Comparison of ENCODE assay signal across 8 mouse cellular contexts in genomic region chr11:117317429-117318101, GRCm38 (mm10).
DNase-seq lines count a peak whose midpoint lies in the region; ATAC-seq and TF ChIP-seq lines count a peak whose summit lies in the region.

No protein-coding gene starts in this region.

- ATAC-seq in embryonic facial prominence, embryonic 11.5 days (replicated peaks; ENCODE audit: insufficient number of reproducible peaks, low FRiP score, low TSS enrichment, low read depth) = peak; percentile 24; the same call in 1 of the 2 replicates
- 0 out of 2 replicates have a peak, but pooled peaks have one; percentile 6 for ATAC-seq in liver, postnatal 0 days
- no peak for ATAC-seq in stomach, embryonic 15.5 days (ENCODE audit: insufficient read depth, low FRiP score, low read depth)

- DNase-seq in frontal cortex, postnatal 36 days (ENCODE audit: low spot score in 2 of 2) = peak; percentile 19 to 48
- no peak for DNase-seq in frontal cortex, adult 2 months (ENCODE audit: extremely low spot score in 1 of 2, low spot score in 1 of 2)
- peak; percentile 81 for DNase-seq in 3134 (ENCODE audit: extremely low read depth, insufficient read length, low spot score)
- no peak for DNase-seq in embryonic facial prominence, embryonic 11.5 days (ENCODE audit: low spot score)
- peak; percentile 76 for DNase-seq in hindbrain, embryonic 10.5 days (ENCODE audit: low spot score)
- peak; percentile 56 for DNase-seq in liver, postnatal 0 days
- no peak for DNase-seq in right cerebral cortex, postnatal 25 days

- H3K9ac ChIP-seq in embryonic facial prominence, embryonic 11.5 days (replicated peaks; ENCODE audit: low read length) = peak overlapping the region; percentile 30
- peak overlapping the region; percentile 48 for H3K9ac ChIP-seq in liver, postnatal 0 days (replicated peaks)
- 0 out of 2 replicates have a peak overlapping the region, but pooled peaks have one; percentile 3 for H3K9ac ChIP-seq in stomach, embryonic 15.5 days

- no peaks in the 10 kb centered on the region for H3K27me3 ChIP-seq in embryonic facial prominence, embryonic 11.5 days (ENCODE audit: control insufficient read depth, insufficient read depth, low read length)
- H3K27me3 ChIP-seq in hindbrain, embryonic 10.5 days (ENCODE audit: insufficient read depth, poor library complexity, severe bottlenecking) = no peaks in the 10 kb centered on the region
- H3K27me3 ChIP-seq in liver, postnatal 0 days (ENCODE audit: insufficient read depth, low read length) = no peaks in the 10 kb centered on the region
- H3K27me3 ChIP-seq in stomach, embryonic 15.5 days (replicated peaks) = no peaks in the 10 kb centered on the region

- no peaks in the 10 kb centered on the region for H3K36me3 ChIP-seq in embryonic facial prominence, embryonic 11.5 days (replicated peaks; ENCODE audit: control insufficient read depth, insufficient read depth, low read depth, low read length)
- H3K36me3 ChIP-seq in hindbrain, embryonic 10.5 days = no peaks in the 10 kb centered on the region
- no peaks in the 10 kb centered on the region for H3K36me3 ChIP-seq in liver, postnatal 0 days (replicated peaks; ENCODE audit: insufficient read depth, low read length)
- H3K36me3 ChIP-seq in stomach, embryonic 15.5 days = no peaks in the 10 kb centered on the region

- no peaks in the 10 kb centered on the region for H3K9me3 ChIP-seq in embryonic facial prominence, embryonic 11.5 days (replicated peaks; ENCODE audit: control insufficient read depth, low read length)
- no peaks in the 10 kb centered on the region for H3K9me3 ChIP-seq in hindbrain, embryonic 10.5 days
- no peaks in the 10 kb centered on the region for H3K9me3 ChIP-seq in liver, postnatal 0 days (ENCODE audit: low read length)
- no peaks in the 10 kb centered on the region for H3K9me3 ChIP-seq in stomach, embryonic 15.5 days

- peaks cover 42% of the 10 kb centered on the region for H3K4me1 ChIP-seq in embryonic facial prominence, embryonic 11.5 days (ENCODE audit: control insufficient read depth, insufficient read depth, low read length)
- peaks cover 99% of the 10 kb centered on the region for H3K4me1 ChIP-seq in hindbrain, embryonic 10.5 days (replicated peaks)
- peaks cover 66% of the 10 kb centered on the region for H3K4me1 ChIP-seq in liver, postnatal 0 days (ENCODE audit: insufficient read depth)
- peaks cover 88% of the 10 kb centered on the region for H3K4me1 ChIP-seq in stomach, embryonic 15.5 days

- TF ChIP-seq CTCF in liver, postnatal 0 days (IDR thresholded peaks at IDR 0.05; ENCODE audit: low read depth) = no peak

- 11% methylated on average over 20 of the region's 20 CpGs for WGBS in embryonic facial prominence, embryonic 11.5 days
- WGBS in hindbrain, embryonic 10.5 days = 32% methylated on average over 20 of the region's 20 CpGs
- WGBS in liver, postnatal 0 days (ENCODE audit: insufficient replicate concordance) = 20% methylated on average over 20 of the region's 20 CpGs
- 22% methylated on average over 20 of the region's 20 CpGs for WGBS in stomach, embryonic 15.5 days

- H3K4me3 ChIP-seq in embryonic facial prominence, embryonic 11.5 days (ENCODE audit: low read depth, low read length) = no peak overlapping the region
- peak overlapping the region; percentile 38 for H3K4me3 ChIP-seq in hindbrain, embryonic 10.5 days
- H3K4me3 ChIP-seq in liver, postnatal 0 days (ENCODE audit: low read depth, low read length) = peak overlapping the region; percentile 17
- no peak overlapping the region for H3K4me3 ChIP-seq in stomach, embryonic 15.5 days (replicated peaks)

- H3K4me2 ChIP-seq in embryonic facial prominence, embryonic 11.5 days (ENCODE audit: low read depth, low read length) = peak overlapping the region; percentile 38
- H3K4me2 ChIP-seq in liver, postnatal 0 days (ENCODE audit: low read depth, low read length) = peak overlapping the region; percentile 65
- peak overlapping the region; percentile 21 for H3K4me2 ChIP-seq in stomach, embryonic 15.5 days

- peak overlapping the region; percentile 86 for H3K27ac ChIP-seq in embryonic facial prominence, embryonic 11.5 days (replicated peaks; ENCODE audit: low read depth, low read length)
- H3K27ac ChIP-seq in hindbrain, embryonic 10.5 days = peak overlapping the region; percentile 89
- H3K27ac ChIP-seq in liver, postnatal 0 days (ENCODE audit: low read depth) = peak overlapping the region; percentile 92
- peak overlapping the region; percentile 87 for H3K27ac ChIP-seq in stomach, embryonic 15.5 days

- TF ChIP-seq EP300 in liver, postnatal 0 days (IDR thresholded peaks at IDR 0.05; ENCODE audit: low read depth) = no peak

Comparison
In these comparisons a context has a peak if more than half of its experiments do, and no peak if none do; other contexts are left out.
1. DNase-seq: peak in frontal cortex, postnatal 36 days (2 of 2), 3134 (single experiment), hindbrain, embryonic 10.5 days (single experiment) and liver, postnatal 0 days (single experiment); none in frontal cortex, adult 2 months (0 of 2), embryonic facial prominence, embryonic 11.5 days (single experiment) and right cerebral cortex, postnatal 25 days (single experiment).
2. H3K4me3 ChIP-seq: peak in hindbrain, embryonic 10.5 days (single experiment) and liver, postnatal 0 days (single experiment); none in embryonic facial prominence, embryonic 11.5 days (single experiment) and stomach, embryonic 15.5 days (single experiment).
3. Peak in every context shown above with its lines, with median percentiles within 50 percentile points of each other: H3K27ac ChIP-seq, H3K4me2 ChIP-seq and H3K9ac ChIP-seq.